Mouse (Mus musculus) heart, postnatal 4 days (tissue): ENCODE measurements around the gene Grip1. TPM values are rescaled to one million over a fixed set of nuclear protein-coding genes. Genes with fewer than 3 reads are reported as not detected.

Source experiments
- DNase-seq: peaks from one replicate; pipeline ENCODE4 v3.0.0; 2021
- total RNA-seq, 2 experiments: library from RNA; stranded (reverse); gene quantifications; 2 replicates each; pipeline ENCODE4 v1.2.3; 2021

Gene Grip1
- total RNA-seq, 2 experiments from 2014 or later, result 2.6 to 3.1 TPM

- no peak for DNase-seq
Observed at GRCm38 (mm10) chr10:119575780-119576179, 122.2 kb downstream of the Grip1 start.

- no peak for DNase-seq
Observed at GRCm38 (mm10) chr10:119580024-119580423, 126.4 kb downstream of the Grip1 start.

GRCm38 (mm10) chr10:119584666-119585065 is 131.0 kb downstream of the Grip1 start:
- DNase-seq, result no peak

- DNase-seq, result no peak
Observed at GRCm38 (mm10) chr10:119586976-119587375, 133.3 kb downstream of the Grip1 start.

- no peak for DNase-seq
Observed at GRCm38 (mm10) chr10:119596822-119597221, 143.2 kb downstream of the Grip1 start.

GRCm38 (mm10) chr10:119607501-119607900 is 153.9 kb downstream of the Grip1 start:
- DNase-seq, result no peak

GRCm38 (mm10) chr10:119608998-119609397 is 155.4 kb downstream of the Grip1 start:
- no peak for DNase-seq

- peak; percentile 50 for DNase-seq
Observed at GRCm38 (mm10) chr10:119610279-119610895, 156.8 kb downstream of the Grip1 start.

- DNase-seq, result no peak
Observed at GRCm38 (mm10) chr10:119612034-119612433, 158.4 kb downstream of the Grip1 start.

- DNase-seq, result peak; percentile 11
Observed at GRCm38 (mm10) chr10:119614726-119615125, 161.1 kb downstream of the Grip1 start.

GRCm38 (mm10) chr10:119615240-119615885 is 161.7 kb downstream of the Grip1 start:
- DNase-seq, result peak; percentile 94

- no peak for DNase-seq
Observed at GRCm38 (mm10) chr10:119616078-119616477, 162.4 kb downstream of the Grip1 start.

GRCm38 (mm10) chr10:119628656-119629055 is 175.0 kb downstream of the Grip1 start:
- DNase-seq, result no peak

- no peak for DNase-seq
Observed at GRCm38 (mm10) chr10:119630401-119630800, 176.8 kb downstream of the Grip1 start.

- DNase-seq, result no peak
Observed at GRCm38 (mm10) chr10:119631966-119632365, 178.3 kb downstream of the Grip1 start.

GRCm38 (mm10) chr10:119634544-119634943 is 180.9 kb downstream of the Grip1 start:
- peak; percentile 9 for DNase-seq

GRCm38 (mm10) chr10:119640534-119640933 is 186.9 kb downstream of the Grip1 start:
- DNase-seq, result peak; percentile 12

GRCm38 (mm10) chr10:119641011-119641410 is 187.4 kb downstream of the Grip1 start:
- DNase-seq, result no peak

GRCm38 (mm10) chr10:119644289-119644688 is 190.7 kb downstream of the Grip1 start:
- DNase-seq, result no peak

- DNase-seq, result peak; percentile 70
Observed at GRCm38 (mm10) chr10:119646500-119647439, 193.1 kb downstream of the Grip1 start.

GRCm38 (mm10) chr10:119660677-119661353 is 207.2 kb downstream of the Grip1 start:
- DNase-seq, result no peak

GRCm38 (mm10) chr10:119663586-119663985 is 210.0 kb downstream of the Grip1 start:
- DNase-seq, result no peak
